Mouse (Mus musculus) right cerebral cortex, postnatal 36 days (tissue): Measurements from ENCODE around the gene 1700017D01Rik.

Source experiments
- DNase-seq, 2 experiments: peaks; one replicate each; pipeline ENCODE4 v3.0.0; 2022; ENCODE audit warnings: low spot score in 2 of 2, mixed read lengths in 1 of 2

1700017D01Rik gene

DNA sequence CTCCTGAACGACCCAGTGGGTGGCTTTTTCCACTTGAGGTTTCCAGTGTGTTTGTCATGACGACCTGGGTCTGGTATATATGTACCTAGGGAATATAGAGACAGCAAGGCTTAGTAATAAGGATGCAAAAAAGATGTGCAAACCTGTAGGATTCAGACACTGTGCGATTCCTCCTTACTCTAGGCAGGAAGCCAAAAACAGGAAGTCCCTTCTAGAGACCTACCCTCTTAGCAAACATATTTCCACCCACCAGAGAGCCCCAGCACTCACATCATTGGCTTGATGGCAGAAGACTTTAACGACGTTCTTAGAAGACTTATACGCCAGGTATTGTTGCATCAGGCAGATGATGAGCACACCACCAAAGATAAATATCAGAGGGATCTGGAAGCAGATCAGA is 82.7 kb downstream of the 1700017D01Rik start:
- no peak for DNase-seq
